Mouse (Mus musculus): ENCODE data around the gene Gp1ba. TPM values are rescaled to one million over a fixed set of nuclear protein-coding genes. Genes with fewer than 3 reads are reported as not detected.
A peak's percentile ranks its signal among the peaks of the same experiment; 100 is the strongest.

Gp1ba gene
- total and polyA plus RNA-seq, 2 experiments from 2014 or later, result 0.26 TPM; not detected in 1

DNA sequence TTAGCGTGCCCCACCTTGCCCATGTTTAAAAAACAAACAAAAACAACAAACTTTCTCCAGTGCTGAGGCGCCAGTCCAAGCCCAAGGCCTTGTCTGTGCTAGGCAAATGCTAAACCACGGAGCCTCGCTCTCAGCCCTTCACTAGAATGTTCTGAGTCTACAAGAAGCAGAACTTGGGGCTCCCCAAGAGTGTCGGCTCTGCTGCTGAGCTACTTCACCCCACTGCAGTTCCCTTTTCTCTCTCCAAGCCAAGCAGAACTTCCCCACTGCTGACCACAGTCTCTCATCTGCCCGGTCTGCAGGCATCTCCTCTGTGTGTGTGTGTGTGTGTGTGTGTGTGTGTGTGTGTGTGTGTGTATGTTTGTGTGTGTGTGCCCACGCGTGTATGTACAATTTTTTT, 41.0 kb downstream of the Gp1ba start:
- Histone ChIP-seq H3K9ac (replicated peaks; ENCODE audit: low read depth, low read length) (no peak overlapping the region), H3K4me3 (ENCODE audit: low read depth, low read length) (no peak overlapping the region), H3K36me3 (replicated peaks; ENCODE audit: control insufficient read depth, insufficient read depth, low read length) (peaks cover 82% of the 10 kb centered on the region), H3K4me2 (ENCODE audit: low read depth, low read length) (no peak overlapping the region), H3K9me3 (replicated peaks; ENCODE audit: control insufficient read depth, low read length) (no peaks in the 10 kb centered on the region), H3K27ac (ENCODE audit: low read depth) (no peak overlapping the region), H3K27me3 (ENCODE audit: control insufficient read depth, insufficient read depth, low read length) (no peaks in the 10 kb centered on the region), H3K4me1 (ENCODE audit: control insufficient read depth, insufficient read depth) (peaks cover 8% of the 10 kb centered on the region)
- TF ChIP-seq EP300 (IDR thresholded peaks at IDR 0.05; ENCODE audit: low read depth), result no peak
- ATAC-seq (ENCODE audit: insufficient read depth, low read depth) (no peak), DNase-seq (ENCODE audit: low spot score) (no peak)
- 84% methylated on average over 8 of the region's 8 CpGs for WGBS

DNA sequence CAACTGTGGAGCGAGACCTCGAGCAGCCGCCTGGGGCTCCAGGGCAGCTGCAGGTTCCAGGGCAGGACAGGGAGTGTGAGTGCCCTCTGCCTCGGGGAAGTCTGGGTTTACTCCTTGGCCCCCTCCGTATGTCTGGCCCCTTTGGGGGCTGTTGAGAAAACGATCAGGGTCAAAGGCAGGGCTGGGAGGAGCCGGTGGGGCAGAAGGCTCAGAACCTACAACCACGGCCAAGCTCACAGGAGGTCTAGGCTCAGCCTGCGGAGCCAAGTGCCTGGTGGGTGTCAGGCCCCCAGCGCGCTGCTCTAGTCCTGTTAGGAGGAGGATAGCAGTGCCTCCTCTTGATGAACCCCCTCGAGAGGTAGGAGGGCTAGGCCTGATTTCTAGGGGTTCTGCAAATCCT, 42.2 kb downstream of the Gp1ba start:
- Histone ChIP-seq H3K9me3 (replicated peaks; ENCODE audit: control insufficient read depth, low read length) (no peaks in the 10 kb centered on the region), H3K27ac (ENCODE audit: low read depth) (no peak overlapping the region), H3K4me1 (ENCODE audit: control insufficient read depth, insufficient read depth) (peaks cover 5% of the 10 kb centered on the region), H3K36me3 (replicated peaks; ENCODE audit: control insufficient read depth, insufficient read depth, low read length) (peaks cover 80% of the 10 kb centered on the region), H3K9ac (replicated peaks; ENCODE audit: low read depth, low read length) (no peak overlapping the region), H3K4me2 (ENCODE audit: low read depth, low read length) (no peak overlapping the region), H3K4me3 (ENCODE audit: low read depth, low read length) (no peak overlapping the region), H3K27me3 (ENCODE audit: control insufficient read depth, insufficient read depth, low read length) (no peaks in the 10 kb centered on the region)
- ATAC-seq (ENCODE audit: insufficient read depth, low read depth), result no peak
- WGBS, result 71% methylated on average over 12 of the region's 12 CpGs
- TF ChIP-seq EP300 (IDR thresholded peaks at IDR 0.05; ENCODE audit: low read depth) (no peak), CTCF (IDR thresholded peaks at IDR 0.05; ENCODE audit: low read depth) (no peak)
- no peak for DNase-seq (ENCODE audit: low spot score)

DNA sequence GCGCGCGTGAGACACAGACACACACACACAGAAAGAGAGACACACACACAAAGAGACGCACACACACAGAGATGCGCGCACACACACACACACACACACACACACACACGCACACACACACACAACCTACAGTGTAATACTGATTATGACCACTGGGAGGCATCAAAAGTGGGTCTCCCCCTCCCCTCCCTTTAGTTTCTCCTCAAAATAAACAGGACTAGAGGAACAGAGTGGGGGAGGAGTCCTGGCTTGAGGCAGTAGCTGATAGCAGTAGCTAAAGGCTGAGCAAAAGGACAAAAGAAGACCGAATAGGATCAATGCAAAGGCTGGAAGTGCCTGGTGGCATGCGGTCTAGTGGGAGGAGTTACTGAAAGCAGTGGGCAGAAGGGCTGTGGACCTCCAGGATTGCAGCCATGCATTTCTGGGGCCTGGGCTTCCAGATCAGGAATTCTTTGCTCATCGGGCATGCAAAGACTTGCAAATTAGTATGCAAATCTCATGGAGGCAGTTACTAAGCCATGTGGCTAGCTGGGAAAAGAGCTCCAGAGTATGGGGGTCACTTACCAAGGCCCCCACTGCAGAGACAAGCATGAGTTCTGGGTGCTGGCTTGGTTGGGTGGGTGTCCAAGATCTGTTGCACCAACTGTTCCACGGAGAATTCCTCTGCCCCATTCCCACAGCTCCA, 43.1 kb downstream of the Gp1ba start:
- H3K9me3 ChIP-seq (replicated peaks; ENCODE audit: control insufficient read depth, low read length), result no peaks in the 10 kb centered on the region
- no peak overlapping the region for H3K9ac ChIP-seq (replicated peaks; ENCODE audit: low read depth, low read length)
- 0 out of 2 replicates have a peak overlapping the region, but pooled peaks have one; percentile 9 for H3K27ac ChIP-seq (ENCODE audit: low read depth)
- peaks cover 71% of the 10 kb centered on the region for H3K36me3 ChIP-seq (replicated peaks; ENCODE audit: control insufficient read depth, insufficient read depth, low read length)
- no peaks in the 10 kb centered on the region for H3K27me3 ChIP-seq (ENCODE audit: control insufficient read depth, insufficient read depth, low read length)
- no peak overlapping the region for H3K4me3 ChIP-seq (ENCODE audit: low read depth, low read length)
- H3K4me2 ChIP-seq (ENCODE audit: low read depth, low read length), result no peak overlapping the region
- H3K4me1 ChIP-seq (ENCODE audit: control insufficient read depth, insufficient read depth), result peaks cover 7% of the 10 kb centered on the region
- peak; percentile 77 for DNase-seq (ENCODE audit: low spot score)
- peak; percentile 75 for ATAC-seq (ENCODE audit: insufficient read depth, low read depth)
- 38% methylated on average over 11 of the region's 11 CpGs for WGBS
- TF ChIP-seq CTCF (IDR thresholded peaks at IDR 0.05; ENCODE audit: low read depth) (peak; percentile 75), EP300 (IDR thresholded peaks at IDR 0.05; ENCODE audit: low read depth) (no peak)

DNA sequence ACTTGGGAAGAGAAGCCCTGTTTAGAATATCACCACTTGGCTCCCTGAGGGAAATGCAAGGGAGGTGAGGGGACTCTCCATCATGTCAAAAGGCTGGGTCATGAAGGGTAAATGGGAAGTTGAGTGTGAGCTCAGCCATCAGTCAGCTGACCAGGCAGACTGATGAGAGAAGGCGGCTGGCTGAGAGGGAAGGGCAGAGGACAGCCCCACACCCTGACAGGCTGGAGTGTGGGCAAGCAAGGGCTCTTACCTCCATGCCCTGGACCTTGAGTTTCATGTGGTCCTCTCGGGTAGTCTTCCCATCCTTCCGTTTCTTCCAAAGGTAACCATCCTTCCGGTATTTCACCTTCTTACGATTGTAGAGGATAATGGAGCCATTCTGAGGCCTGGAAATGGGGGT, 44.7 kb downstream of the Gp1ba start:
- no peak for ATAC-seq (ENCODE audit: insufficient read depth, low read depth)
- Histone ChIP-seq H3K27me3 (ENCODE audit: control insufficient read depth, insufficient read depth, low read length) (no peaks in the 10 kb centered on the region), H3K36me3 (replicated peaks; ENCODE audit: control insufficient read depth, insufficient read depth, low read length) (peaks cover 64% of the 10 kb centered on the region), H3K4me1 (ENCODE audit: control insufficient read depth, insufficient read depth) (peaks cover 15% of the 10 kb centered on the region), H3K4me3 (ENCODE audit: low read depth, low read length) (no peak overlapping the region), H3K9me3 (replicated peaks; ENCODE audit: control insufficient read depth, low read length) (no peaks in the 10 kb centered on the region), H3K9ac (replicated peaks; ENCODE audit: low read depth, low read length) (no peak overlapping the region), H3K27ac (ENCODE audit: low read depth) (no peak overlapping the region), H3K4me2 (ENCODE audit: low read depth, low read length) (no peak overlapping the region)
- no peak for TF ChIP-seq CTCF (IDR thresholded peaks at IDR 0.05; ENCODE audit: low read depth)
- TF ChIP-seq EP300 (IDR thresholded peaks at IDR 0.05; ENCODE audit: low read depth), result no peak
- WGBS, result 83% methylated on average over 5 of the region's 5 CpGs
- no peak for DNase-seq (ENCODE audit: low spot score)

DNA sequence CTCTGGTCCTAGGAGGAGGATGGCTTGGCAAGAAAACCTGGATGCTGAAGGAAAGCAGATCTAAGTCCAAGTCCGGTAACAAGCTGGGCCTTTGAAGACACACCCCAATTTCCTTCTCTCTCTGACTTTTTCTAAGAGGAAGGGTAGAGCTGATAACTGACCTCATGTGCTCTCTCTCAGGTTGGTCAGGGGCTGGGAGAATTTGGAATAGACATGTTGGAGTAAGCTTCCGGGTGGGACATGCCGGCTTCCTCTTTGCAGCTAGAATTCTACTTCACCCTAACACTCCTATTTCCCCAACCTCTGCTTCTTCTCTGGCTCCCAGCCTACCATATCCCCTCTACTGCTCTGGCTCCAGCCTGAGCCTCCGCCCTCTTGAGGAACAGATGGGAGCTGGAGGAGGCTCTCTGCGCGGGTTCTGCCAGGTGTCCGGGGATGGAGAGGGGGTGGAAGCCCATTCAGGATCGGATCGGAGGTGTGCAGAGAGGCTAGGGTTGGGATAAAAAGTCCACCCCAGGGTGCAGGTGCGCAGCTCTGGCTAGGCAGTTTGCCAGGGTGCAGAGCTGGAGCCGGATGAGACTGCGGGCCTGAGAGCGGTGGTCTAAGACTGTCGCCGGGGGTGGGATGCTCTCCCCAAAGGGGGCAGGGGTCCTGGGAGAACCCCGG, 48.1 kb downstream of the Gp1ba start:
- H3K27ac ChIP-seq (ENCODE audit: low read depth), result peak overlapping the region; percentile 82
- no peaks in the 10 kb centered on the region for H3K9me3 ChIP-seq (replicated peaks; ENCODE audit: control insufficient read depth, low read length)
- H3K27me3 ChIP-seq (ENCODE audit: control insufficient read depth, insufficient read depth, low read length), result no peaks in the 10 kb centered on the region
- H3K4me3 ChIP-seq (ENCODE audit: low read depth, low read length), result peak overlapping the region; percentile 69
- TF ChIP-seq CTCF (IDR thresholded peaks at IDR 0.05; ENCODE audit: low read depth), result no peak
- TF ChIP-seq EP300 (IDR thresholded peaks at IDR 0.05; ENCODE audit: low read depth), result no peak
- H3K4me1 ChIP-seq (ENCODE audit: control insufficient read depth, insufficient read depth), result peaks cover 24% of the 10 kb centered on the region
- 3% methylated on average over 16 of the region's 16 CpGs for WGBS
- DNase-seq (ENCODE audit: low spot score), result no peak
- H3K36me3 ChIP-seq (replicated peaks; ENCODE audit: control insufficient read depth, insufficient read depth, low read length), result peaks cover 39% of the 10 kb centered on the region
- peak overlapping the region; percentile 62 for H3K9ac ChIP-seq (replicated peaks; ENCODE audit: low read depth, low read length)
- peak overlapping the region; percentile 71 for H3K4me2 ChIP-seq (ENCODE audit: low read depth, low read length)
- ATAC-seq (ENCODE audit: insufficient read depth, low read depth), result peak; percentile 43

Data from heart, postnatal 0 days (tissue).